Mouse (Mus musculus) frontal cortex, postnatal 10 days (tissue): ENCODE data around the gene Ctdnep1.
"Not testable (repeated sequence)": the region's sequence is repeated elsewhere in the genome, so short reads cannot be mapped to it uniquely, and the experiment has no call there.

Experiments
- DNase-seq, 2 experiments: peaks; one replicate each; pipeline ENCODE4 v3.0.0; 2022; ENCODE audit warnings: low spot score in 2 of 2, mixed read lengths in 1 of 2

Gene Ctdnep1

GRCm38 (mm10) chr11:70010961-70011360, 30.0 kb downstream of the Ctdnep1 start:
- no peak for DNase-seq

GRCm38 (mm10) chr11:70012931-70013330, 32.0 kb downstream of the Ctdnep1 start:
- DNase-seq: no peak

GRCm38 (mm10) chr11:70013408-70013807, 32.5 kb downstream of the Ctdnep1 start:
- DNase-seq: no peak

- no peak for DNase-seq
Measured at GRCm38 (mm10) chr11:70014051-70014450, 33.1 kb downstream of the Ctdnep1 start.

- peak in 1 of 2 experiments; percentile 84 for DNase-seq
Measured at GRCm38 (mm10) chr11:70014880-70015558, 34.1 kb downstream of the Ctdnep1 start, which contains the start of gene Acadvl. Gene Acadvl (minus strand): TSS chr11:70015411.

GRCm38 (mm10) chr11:70015677-70016076, 34.7 kb downstream of the Ctdnep1 start:
- DNase-seq: no peak

GRCm38 (mm10) chr11:70016177-70016576, 35.2 kb downstream of the Ctdnep1 start:
- DNase-seq: not testable (repeated sequence)

GRCm38 (mm10) chr11:70016669-70017068, 35.7 kb downstream of the Ctdnep1 start, which contains the start of gene Dlg4:
Gene Dlg4 (plus strand): TSS chr11:70016942.
- no peak for DNase-seq

- no peak for DNase-seq
Measured at GRCm38 (mm10) chr11:70017199-70017767, 36.3 kb downstream of the Ctdnep1 start.

GRCm38 (mm10) chr11:70018131-70018990, 37.4 kb downstream of the Ctdnep1 start:
- peak in 1 of 2 experiments; percentile 71 for DNase-seq

GRCm38 (mm10) chr11:70019495-70020021, 38.6 kb downstream of the Ctdnep1 start:
- DNase-seq: no peak

- no peak for DNase-seq
Measured at GRCm38 (mm10) chr11:70020022-70020631, 39.2 kb downstream of the Ctdnep1 start.

- DNase-seq: peak; percentile 73 to 81
Measured at GRCm38 (mm10) chr11:70020731-70021263, 39.8 kb downstream of the Ctdnep1 start.

GRCm38 (mm10) chr11:70021264-70022132, 40.5 kb downstream of the Ctdnep1 start:
- peak; percentile 98 for DNase-seq

GRCm38 (mm10) chr11:70023481-70024150, 42.7 kb downstream of the Ctdnep1 start:
- no peak for DNase-seq

GRCm38 (mm10) chr11:70024151-70024514, 43.2 kb downstream of the Ctdnep1 start:
- no peak for DNase-seq

- no peak for DNase-seq
Measured at GRCm38 (mm10) chr11:70026689-70027088, 45.7 kb downstream of the Ctdnep1 start.

- DNase-seq: no peak
Measured at GRCm38 (mm10) chr11:70027397-70027796, 46.4 kb downstream of the Ctdnep1 start.

- DNase-seq: no peak
Measured at GRCm38 (mm10) chr11:70028401-70029129, 47.6 kb downstream of the Ctdnep1 start.
